Mouse (Mus musculus) stomach, embryonic 16.5 days (tissue): ENCODE results near the gene Map3k11. TPM values are rescaled to one million over a fixed set of nuclear protein-coding genes. Genes with fewer than 3 reads are reported as not detected.

ENCODE experiments used
- ATAC-seq: fragments of 200-750 bp; cut with Nextera tagmentation; 2 replicates; pipeline ENCODE4 v1.8.0; 2017; ENCODE audit warnings: moderate number of reproducible peaks, moderate TSS enrichment; ENCODE audit not compliant: insufficient read depth, low FRiP score
- H3K27ac ChIP-seq: fragments of 300-500 bp; sonication (generic); 2 replicates; pipeline ENCODE4 v1.5.1; 2014; ENCODE audit warnings: low read length
- H3K27me3 ChIP-seq: fragments of 300-500 bp; sonication (generic); 2 replicates; pipeline ENCODE4 v1.6.1; 2014; ENCODE audit warnings: low read length, control low read depth, mixed read lengths; ENCODE audit not compliant: control insufficient read depth, insufficient read depth
- H3K36me3 ChIP-seq: fragments of 300-500 bp; sonication (generic); 2 replicates; pipeline ENCODE4 v1.6.1; 2014; ENCODE audit warnings: low read length; ENCODE audit not compliant: control insufficient read depth, insufficient read depth
- H3K4me1 ChIP-seq: fragments of 300-500 bp; sonication (generic); 2 replicates; pipeline ENCODE4 v1.6.1; 2014; ENCODE audit warnings: low read length, control low read depth, mixed read lengths; ENCODE audit not compliant: control insufficient read depth, insufficient read depth
- H3K4me2 ChIP-seq: fragments of 300-500 bp; sonication (generic); 2 replicates; pipeline ENCODE4 v1.6.1; 2014; ENCODE audit warnings: low read depth, low read length, mixed read lengths
- H3K4me3 ChIP-seq: fragments of 300-500 bp; sonication (generic); replicated peaks from 2 replicates; pipeline ENCODE4 v1.5.1; 2014; ENCODE audit warnings: mild to moderate bottlenecking, low read length
- H3K9ac ChIP-seq: fragments of 300-500 bp; sonication (generic); 2 replicates; pipeline ENCODE4 v1.6.1; 2014; ENCODE audit warnings: low read length
- H3K9me3 ChIP-seq: fragments of 300-500 bp; sonication (generic); replicated peaks from 2 replicates; pipeline ENCODE4 v1.6.1; 2016; ENCODE audit warnings: low read length, control low read depth; ENCODE audit not compliant: control insufficient read depth
- WGBS: fragments of 180-500 bp; shearing (Covaris S2); extraction: QIAGEN DNeasy Blood & Tissue Kit; methylation state at CpG from one replicate; pipeline ENCODE4 v1.1.7; 2014; 5-methylcytosine and 5-hydroxymethylcytosine counted together
- polyA plus RNA-seq: library from polyadenylated mRNA; unstranded; fragments of >200 nt; fragmentation: Nextera tagmentation; extraction: Ambion mirVana; gene quantifications from 2 replicates; pipeline ENCODE4 v1.2.1, GENCODE M21; 2015

Map3k11 gene
- polyA plus RNA-seq, 1 experiment from 2014 or later: 20.0 TPM

DNA sequence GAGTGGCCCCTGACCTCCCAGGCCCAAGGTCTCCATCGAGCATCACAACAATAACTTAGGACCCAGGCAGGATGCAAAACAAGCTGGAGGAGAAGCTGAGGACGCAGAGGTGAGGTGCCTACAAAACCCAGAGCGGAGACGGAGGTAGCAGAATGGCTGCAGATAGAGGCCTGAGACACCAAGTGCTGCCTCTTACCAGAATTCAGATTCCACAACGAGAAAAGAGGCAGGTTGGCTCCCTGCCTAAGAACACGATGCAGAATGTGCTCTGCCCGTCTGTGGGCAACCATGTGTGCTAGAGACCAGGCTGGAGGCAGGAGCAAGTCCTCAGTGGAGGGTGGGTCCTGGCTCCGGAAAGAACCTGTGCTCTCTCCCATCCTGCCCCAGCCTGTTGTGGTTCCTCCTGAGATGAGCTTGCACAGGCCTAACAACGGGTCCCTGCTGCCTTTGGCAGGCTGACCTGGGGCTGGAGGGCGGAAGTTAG, 4.4 kb downstream of the Map3k11 start:
- no peaks in the 10 kb centered on the region for H3K27me3 ChIP-seq
- H3K36me3 ChIP-seq: 0 out of 2 replicates have a peak, but pooled peaks cover 6% of the 10 kb centered on the region
- H3K27ac ChIP-seq: peak overlapping the region; percentile 79
- peak overlapping the region; percentile 98 for H3K4me3 ChIP-seq
- no peaks in the 10 kb centered on the region for H3K9me3 ChIP-seq
- peak overlapping the region; percentile 99 for H3K4me2 ChIP-seq
- ATAC-seq: no peak
- H3K4me1 ChIP-seq: peaks cover 38% of the 10 kb centered on the region
- 66% methylated on average over 10 of the region's 10 CpGs for WGBS
- H3K9ac ChIP-seq: peak overlapping the region; percentile 96

DNA sequence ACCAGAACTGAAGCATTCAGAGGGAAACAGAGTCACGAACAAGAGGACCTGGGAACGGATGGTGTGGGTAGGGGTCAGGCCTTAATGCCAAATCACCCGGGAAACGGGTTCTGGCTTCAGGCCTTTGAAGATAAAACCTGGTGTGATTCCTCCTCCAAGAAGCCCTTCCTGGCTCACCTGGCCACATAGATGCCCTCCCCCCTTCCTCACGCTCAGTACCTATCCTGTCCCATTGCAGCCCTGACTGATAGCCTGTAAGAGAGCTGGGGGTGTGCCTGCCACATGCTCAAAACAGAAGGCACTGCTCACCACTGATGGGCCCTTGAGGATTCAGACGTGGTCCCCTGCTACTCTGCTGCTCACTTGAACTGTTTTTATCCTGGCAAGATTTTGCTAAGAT, 5.3 kb downstream of the Map3k11 start:
- H3K36me3 ChIP-seq: peaks cover 8% of the 10 kb centered on the region; the same call in 1 of the 2 replicates

DNA sequence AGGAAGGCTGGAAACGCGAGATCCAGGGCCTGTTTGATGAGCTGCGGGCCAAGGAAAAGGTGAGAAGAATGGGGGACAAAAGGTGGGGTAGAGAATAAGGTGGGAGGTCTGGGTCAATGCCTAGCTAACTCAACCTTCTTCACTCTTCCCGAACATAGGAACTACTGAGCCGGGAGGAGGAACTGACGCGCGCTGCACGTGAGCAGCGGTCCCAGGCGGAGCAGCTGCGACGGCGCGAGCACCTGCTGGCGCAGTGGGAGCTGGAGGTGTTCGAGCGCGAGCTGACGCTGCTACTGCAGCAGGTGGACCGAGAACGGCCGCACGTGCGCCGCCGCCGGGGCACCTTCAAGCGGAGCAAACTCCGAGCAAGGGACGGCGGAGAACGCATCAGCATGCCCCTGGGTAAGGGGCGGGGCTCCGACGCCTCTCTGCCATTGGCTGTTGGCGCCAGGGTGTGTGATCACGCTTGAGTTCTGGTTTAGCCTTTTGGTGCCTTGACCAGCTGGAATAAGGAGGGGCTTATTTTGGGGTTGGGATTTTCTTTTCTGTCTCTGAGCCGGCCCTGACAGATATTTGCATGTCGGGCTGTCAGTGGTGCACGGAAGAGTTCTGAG, 7.4 kb downstream of the Map3k11 start:
- Histone ChIP-seq H3K9ac (no peak overlapping the region), H3K4me2 (no peak overlapping the region), H3K4me3 (no peak overlapping the region), H3K27me3 (no peaks in the 10 kb centered on the region), H3K36me3 (peaks cover 18% of the 10 kb centered on the region; the same call in 1 of the 2 replicates), H3K4me1 (peaks cover 30% of the 10 kb centered on the region), H3K27ac (no peak overlapping the region), H3K9me3 (no peaks in the 10 kb centered on the region)
- no peak; the same call in 1 of the 2 replicates for ATAC-seq
- WGBS: 41% methylated on average over 41 of the region's 41 CpGs

More for the DNA sequence above, 5.3 kb downstream of the Map3k11 start:
- Histone ChIP-seq H3K4me3 (no peak overlapping the region), H3K9me3 (no peaks in the 10 kb centered on the region), H3K4me2 (peak overlapping the region; percentile 99; the same call in 1 of the 2 replicates), H3K9ac (no peak overlapping the region), H3K4me1 (peaks cover 37% of the 10 kb centered on the region), H3K27ac (no peak overlapping the region), H3K27me3 (no peaks in the 10 kb centered on the region)
- no peak for ATAC-seq
- WGBS: 85% methylated on average over 6 of the region's 6 CpGs

DNA sequence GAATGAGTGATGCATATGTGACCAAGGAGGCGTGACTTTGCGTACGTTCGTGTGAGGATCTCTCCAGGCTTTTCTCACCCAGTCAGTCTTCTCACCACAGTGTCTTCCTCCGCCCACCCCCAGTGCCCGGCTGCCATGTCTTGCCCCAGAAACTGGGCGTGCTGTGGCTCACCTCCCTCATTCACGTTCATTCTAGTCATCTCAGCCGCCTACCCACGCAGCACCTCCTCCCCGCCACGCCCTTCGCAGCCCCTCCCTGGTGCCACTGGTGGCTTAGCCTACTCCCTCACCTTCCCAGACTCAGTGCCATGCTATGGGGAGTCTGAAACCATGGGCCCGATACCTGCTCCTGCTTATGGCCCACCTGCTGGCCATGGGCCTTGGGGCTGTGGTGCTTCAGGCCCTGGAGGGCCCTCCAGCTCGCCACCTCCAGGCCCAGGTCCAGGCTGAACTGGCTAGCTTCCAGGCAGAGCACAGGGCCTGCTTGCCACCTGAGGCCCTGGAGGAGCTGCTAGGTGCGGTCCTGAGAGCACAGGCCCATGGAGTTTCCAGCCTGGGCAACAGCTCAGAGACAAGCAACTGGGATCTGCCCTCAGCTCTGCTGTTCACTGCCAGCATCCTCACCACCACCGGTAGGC, 15.7 kb downstream of the Map3k11 start, which contains the start of gene Kcnk7:
Gene Kcnk7 (plus strand): TSS at position 205 of the 638 bp plus-strand sequence.
- no peaks in the 10 kb centered on the region for H3K27me3 ChIP-seq
- H3K9ac ChIP-seq: peak within 1 kb of the TSS; percentile 50
- WGBS: 57% methylated on average over 17 of the region's 17 CpGs
- no peak within 1 kb of the TSS for H3K4me3 ChIP-seq
- H3K4me1 ChIP-seq: peaks cover 20% of the 10 kb centered on the region
- no peaks in the 10 kb centered on the region for H3K9me3 ChIP-seq
- peak within 1 kb of the TSS; percentile 25; the same call in 1 of the 2 replicates for H3K4me2 ChIP-seq
- H3K27ac ChIP-seq: peak within 1 kb of the TSS; percentile 90
- peaks cover 18% of the 10 kb centered on the region for H3K36me3 ChIP-seq
- ATAC-seq: peak; percentile 31

DNA sequence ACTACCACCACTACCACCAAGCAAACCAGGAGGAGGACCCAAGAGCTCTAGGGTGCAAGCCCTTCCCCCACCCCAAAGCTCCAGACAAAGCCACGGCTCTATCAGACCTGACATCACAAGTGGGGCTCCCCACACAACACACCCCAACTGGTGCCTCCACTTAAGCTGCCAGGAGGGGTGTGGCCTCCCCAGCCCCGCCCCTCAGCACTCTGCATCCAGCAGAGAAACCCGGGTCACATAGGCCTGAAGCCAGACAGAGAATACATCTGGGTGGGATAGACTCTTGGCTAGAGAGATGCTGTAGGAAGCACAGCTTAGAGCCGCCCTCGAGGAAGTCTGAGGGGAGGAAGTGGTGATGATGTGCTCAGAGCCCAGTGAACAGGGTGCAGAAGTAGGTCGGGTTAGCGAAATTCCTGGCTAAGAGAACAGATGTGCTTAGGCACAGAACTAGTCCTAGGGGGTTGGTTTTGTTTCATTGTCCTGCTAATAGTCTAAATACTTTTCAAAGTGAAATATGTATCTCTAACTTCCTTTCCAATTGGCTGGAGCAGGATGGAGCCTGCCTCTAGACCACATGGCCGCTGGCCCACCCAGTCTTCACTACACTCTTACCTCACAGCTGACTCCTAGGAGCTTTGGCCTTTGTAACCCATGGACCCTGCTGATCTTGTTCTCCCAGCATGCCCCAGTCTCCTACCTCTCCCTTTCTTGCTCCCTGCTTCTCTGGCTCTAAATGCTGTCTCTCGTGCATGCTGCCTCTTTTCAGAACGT, 16.4 kb downstream of the Map3k11 start:
- Histone ChIP-seq H3K4me2 (peak overlapping the region; percentile 25; the same call in 1 of the 2 replicates), H3K9me3 (no peaks in the 10 kb centered on the region), H3K4me1 (peaks cover 20% of the 10 kb centered on the region), H3K4me3 (no peak overlapping the region), H3K27ac (peak overlapping the region; percentile 90), H3K36me3 (peaks cover 20% of the 10 kb centered on the region), H3K27me3 (no peaks in the 10 kb centered on the region), H3K9ac (peak overlapping the region; percentile 50)
- peak; percentile 83 for ATAC-seq
- WGBS: 28% methylated on average over 10 of the region's 10 CpGs

DNA sequence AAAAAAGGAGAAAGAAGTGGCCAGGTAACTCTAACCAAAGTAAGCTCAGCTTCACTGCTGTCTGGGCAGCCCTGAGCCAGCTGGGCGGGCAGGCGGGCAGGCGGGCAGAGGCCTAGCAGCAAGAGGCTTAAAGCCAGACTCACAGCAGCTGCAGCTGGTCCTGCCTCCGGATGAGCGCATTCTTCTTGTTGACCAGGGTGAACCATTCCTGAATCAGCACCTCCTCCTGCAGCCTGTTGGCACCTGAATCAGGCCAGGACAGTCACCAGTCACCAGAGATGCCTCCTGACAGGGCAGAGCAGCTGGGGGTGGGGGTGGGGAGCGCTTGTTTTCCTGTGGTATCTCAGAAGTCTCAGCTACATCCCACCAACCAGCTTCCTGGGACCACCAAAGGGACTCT, 21.5 kb downstream of the Map3k11 start:
- no peaks in the 10 kb centered on the region for H3K27me3 ChIP-seq
- no peak for ATAC-seq
- no peak overlapping the region for H3K9ac ChIP-seq
- H3K36me3 ChIP-seq: peaks cover 6% of the 10 kb centered on the region; the same call in 1 of the 2 replicates
- no peak overlapping the region for H3K4me3 ChIP-seq
- no peaks in the 10 kb centered on the region for H3K9me3 ChIP-seq
- H3K4me1 ChIP-seq: peaks cover 24% of the 10 kb centered on the region
- no peak overlapping the region for H3K4me2 ChIP-seq
- H3K27ac ChIP-seq: no peak overlapping the region
- WGBS: 94% methylated on average over 6 of the region's 6 CpGs

DNA sequence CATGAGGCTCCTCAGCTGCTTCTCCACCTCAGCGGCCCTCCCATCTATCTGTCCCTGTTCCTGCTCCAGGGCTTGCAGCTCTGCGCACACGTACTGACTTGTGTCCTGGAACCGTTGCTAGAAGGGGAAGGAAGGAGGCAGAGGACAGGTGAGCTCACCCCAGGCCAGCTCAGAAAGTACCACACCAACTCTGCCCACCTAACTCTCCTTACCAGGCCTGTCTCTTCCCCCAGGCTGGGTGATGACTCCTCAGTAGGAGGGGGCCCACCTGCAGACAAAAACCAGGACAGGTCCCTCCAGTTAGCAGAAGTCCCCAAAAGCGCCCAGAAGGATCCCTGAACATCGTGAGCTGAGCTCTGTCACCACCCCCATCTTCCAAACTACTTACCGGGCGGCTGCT, 22.0 kb downstream of the Map3k11 start:
- no peak overlapping the region for H3K4me3 ChIP-seq
- ATAC-seq: no peak
- no peak overlapping the region for H3K9ac ChIP-seq
- H3K4me1 ChIP-seq: peaks cover 21% of the 10 kb centered on the region
- H3K36me3 ChIP-seq: peaks cover 6% of the 10 kb centered on the region; the same call in 1 of the 2 replicates
- WGBS: 79% methylated on average over 8 of the region's 8 CpGs
- H3K27me3 ChIP-seq: no peaks in the 10 kb centered on the region
- H3K27ac ChIP-seq: no peak overlapping the region
- no peaks in the 10 kb centered on the region for H3K9me3 ChIP-seq
- no peak overlapping the region for H3K4me2 ChIP-seq

DNA sequence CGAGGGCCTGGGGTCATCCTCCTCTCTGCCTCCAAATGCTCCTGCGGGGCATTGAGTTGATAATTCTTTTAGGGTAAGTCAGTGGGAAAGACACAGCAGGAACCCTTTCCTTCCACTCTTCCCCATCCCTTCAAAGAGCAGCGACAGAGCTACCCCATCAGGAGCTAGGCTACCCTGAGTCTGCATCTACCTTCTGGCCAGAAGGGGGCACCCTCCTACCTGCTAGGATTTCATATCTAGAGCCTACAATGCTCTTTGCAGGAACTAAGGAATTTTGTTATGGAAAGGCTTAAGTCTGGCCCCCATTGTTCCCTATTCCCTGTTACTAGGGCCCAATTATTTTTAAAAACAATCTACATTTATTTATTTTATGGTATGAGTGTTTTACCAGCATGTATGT, 22.7 kb downstream of the Map3k11 start:
- WGBS: 23% methylated on average over 3 of the region's 3 CpGs
- no peak for ATAC-seq
- peaks cover 6% of the 10 kb centered on the region; the same call in 1 of the 2 replicates for H3K36me3 ChIP-seq

More for the DNA sequence above, 22.7 kb downstream of the Map3k11 start:
- Histone ChIP-seq H3K4me1 (peaks cover 22% of the 10 kb centered on the region), H3K9me3 (no peaks in the 10 kb centered on the region), H3K27ac (no peak overlapping the region), H3K4me2 (no peak overlapping the region), H3K9ac (no peak overlapping the region), H3K4me3 (no peak overlapping the region), H3K27me3 (no peaks in the 10 kb centered on the region)
